Mouse (Mus musculus): ENCODE measurements around the gene Acrv1. TPM values are rescaled to one million over a fixed set of nuclear protein-coding genes. Genes with fewer than 3 reads are reported as not detected.
"Not testable (repeated sequence)": the region's sequence is repeated elsewhere in the genome, so short reads cannot be mapped to it uniquely, and the experiment has no call there.

The Acrv1 gene
- polyA plus RNA-seq (2012; rRNA removed) = not detected in 2 replicates

GRCm38 (mm10) chr9:36692920-36693319 is at the start of gene Acrv1:
Acrv1 (plus strand) TSS chr9:36693220.
- no peak within 1 kb of the TSS for H3K4me3 ChIP-seq (replicated peaks; ENCODE audit: insufficient read depth, low read depth, low read length)
- 57% methylated on average over 1 of the region's 1 CpGs for WGBS
- DNase-seq = no peak
- TF ChIP-seq POLR2A (IDR thresholded peaks at IDR 0.05; ENCODE audit: borderline replicate concordance, insufficient read depth, low read length) (no peak), CTCF (IDR thresholded peaks at IDR 0.05; ENCODE audit: borderline replicate concordance, insufficient read depth, low read depth, low read length) (no peak)
- no peaks in the 10 kb centered on the region for H3K4me1 ChIP-seq (ENCODE audit: control insufficient read depth, insufficient read depth, low read length)
- H3K27ac ChIP-seq (ENCODE audit: insufficient read depth, low read length) = no peak within 1 kb of the TSS
- H3K27me3 ChIP-seq (ENCODE audit: control insufficient read depth, insufficient read depth, low read length) = no peaks in the 10 kb centered on the region

- not testable (repeated sequence) for H3K4me3 ChIP-seq (replicated peaks; ENCODE audit: insufficient read depth, low read depth, low read length); H3K27me3 ChIP-seq (ENCODE audit: control insufficient read depth, insufficient read depth, low read length); DNase-seq; H3K27ac ChIP-seq (ENCODE audit: insufficient read depth, low read length); H3K4me1 ChIP-seq (ENCODE audit: control insufficient read depth, insufficient read depth, low read length)
- WGBS = 54% methylated on average over 3 of the region's 3 CpGs
These were observed 49.7 kb upstream of the Acrv1 start, which contains the start of gene A630095E13Rik for GRCm38 (mm10) chr9:36643276-36643675. A630095E13Rik (minus strand) TSS chr9:36643376.

GRCm38 (mm10) chr9:36681424-36681823 is 11.6 kb upstream of the Acrv1 start:
- no peak overlapping the region for H3K27ac ChIP-seq (ENCODE audit: insufficient read depth, low read length)
- no peak for DNase-seq
- TF ChIP-seq POLR2A (IDR thresholded peaks at IDR 0.05; ENCODE audit: borderline replicate concordance, insufficient read depth, low read length) (no peak), CTCF (IDR thresholded peaks at IDR 0.05; ENCODE audit: borderline replicate concordance, insufficient read depth, low read depth, low read length) (no peak)
- H3K27me3 ChIP-seq (ENCODE audit: control insufficient read depth, insufficient read depth, low read length) = no peaks in the 10 kb centered on the region
- H3K4me1 ChIP-seq (ENCODE audit: control insufficient read depth, insufficient read depth, low read length) = no peaks in the 10 kb centered on the region
- 20% methylated on average over 2 of the region's 2 CpGs for WGBS
- no peak overlapping the region for H3K4me3 ChIP-seq (replicated peaks; ENCODE audit: insufficient read depth, low read depth, low read length)

- Histone ChIP-seq H3K27me3 (ENCODE audit: control insufficient read depth, insufficient read depth, low read length) (no peaks in the 10 kb centered on the region), H3K27ac (ENCODE audit: insufficient read depth, low read length) (no peak overlapping the region), H3K4me3 (replicated peaks; ENCODE audit: insufficient read depth, low read depth, low read length) (no peak overlapping the region), H3K4me1 (ENCODE audit: control insufficient read depth, insufficient read depth, low read length) (no peaks in the 10 kb centered on the region)
- TF ChIP-seq POLR2A (IDR thresholded peaks at IDR 0.05; ENCODE audit: borderline replicate concordance, insufficient read depth, low read length) = no peak
- TF ChIP-seq CTCF (IDR thresholded peaks at IDR 0.05; ENCODE audit: borderline replicate concordance, insufficient read depth, low read depth, low read length) = no peak
- DNase-seq = no peak
These were observed 5.7 kb upstream of the Acrv1 start for GRCm38 (mm10) chr9:36687329-36687728.

DNA sequence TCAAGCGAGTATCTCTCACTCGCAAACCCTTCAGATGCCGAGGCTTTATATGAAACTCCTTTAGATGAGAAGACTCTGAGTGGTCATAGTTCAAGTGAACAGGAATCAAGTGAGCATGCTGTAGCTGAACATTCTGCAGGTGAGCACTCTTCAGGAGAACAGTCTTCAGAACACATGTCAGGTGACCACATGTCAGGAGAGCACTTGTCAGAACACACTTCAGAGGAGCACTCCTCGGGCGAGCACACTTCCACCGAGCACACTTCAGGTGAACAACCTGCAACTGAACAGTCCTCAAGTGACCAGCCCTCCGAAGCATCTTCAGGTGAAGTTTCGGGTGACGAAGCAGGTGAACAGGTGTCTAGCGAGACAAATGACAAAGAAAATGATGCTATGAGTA is 1.3 kb downstream of the Acrv1 start:
- WGBS = 94% methylated on average over 10 of the region's 10 CpGs

GRCm38 (mm10) chr9:36705923-36706322 is 12.9 kb downstream of the Acrv1 start:
- Histone ChIP-seq H3K27ac (ENCODE audit: insufficient read depth, low read length) (no peak overlapping the region), H3K4me3 (replicated peaks; ENCODE audit: insufficient read depth, low read depth, low read length) (no peak overlapping the region), H3K27me3 (ENCODE audit: control insufficient read depth, insufficient read depth, low read length) (no peaks in the 10 kb centered on the region), H3K4me1 (ENCODE audit: control insufficient read depth, insufficient read depth, low read length) (no peaks in the 10 kb centered on the region)
- WGBS = 81% methylated on average over 3 of the region's 3 CpGs
- no peak for TF ChIP-seq POLR2A (IDR thresholded peaks at IDR 0.05; ENCODE audit: borderline replicate concordance, insufficient read depth, low read length)
- no peak for TF ChIP-seq CTCF (IDR thresholded peaks at IDR 0.05; ENCODE audit: borderline replicate concordance, insufficient read depth, low read depth, low read length)
- no peak for DNase-seq

More for the DNA sequence above, 1.3 kb downstream of the Acrv1 start:
- no peaks in the 10 kb centered on the region for H3K27me3 ChIP-seq (ENCODE audit: control insufficient read depth, insufficient read depth, low read length)
- no peak overlapping the region for H3K4me3 ChIP-seq (replicated peaks; ENCODE audit: insufficient read depth, low read depth, low read length)
- TF ChIP-seq CTCF (IDR thresholded peaks at IDR 0.05; ENCODE audit: borderline replicate concordance, insufficient read depth, low read depth, low read length) (no peak), POLR2A (IDR thresholded peaks at IDR 0.05; ENCODE audit: borderline replicate concordance, insufficient read depth, low read length) (no peak)
- no peaks in the 10 kb centered on the region for H3K4me1 ChIP-seq (ENCODE audit: control insufficient read depth, insufficient read depth, low read length)
- DNase-seq = no peak
- no peak overlapping the region for H3K27ac ChIP-seq (ENCODE audit: insufficient read depth, low read length)

DNA sequence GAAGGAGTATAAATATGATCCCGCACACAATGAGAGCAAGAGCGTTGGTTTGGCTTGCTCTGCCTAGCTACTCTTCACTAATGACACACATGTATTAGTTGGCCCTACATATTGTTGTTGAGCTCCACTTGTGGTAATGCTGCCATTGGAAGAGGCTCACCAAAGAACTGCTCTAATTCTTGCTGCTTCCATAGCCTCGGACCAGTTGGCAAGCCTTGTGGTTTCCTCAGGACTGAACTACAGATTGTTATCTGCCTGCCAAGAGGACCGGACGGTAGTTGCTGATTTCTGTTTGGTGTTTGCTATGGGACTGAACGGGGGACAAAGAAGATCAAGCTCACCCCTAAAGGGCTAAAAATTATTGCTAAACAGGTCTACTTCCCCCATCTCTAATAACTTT is 14.3 kb downstream of the Acrv1 start:
- no peaks in the 10 kb centered on the region for H3K27me3 ChIP-seq (ENCODE audit: control insufficient read depth, insufficient read depth, low read length)
- 78% methylated on average over 6 of the region's 6 CpGs for WGBS
- TF ChIP-seq CTCF (IDR thresholded peaks at IDR 0.05; ENCODE audit: borderline replicate concordance, insufficient read depth, low read depth, low read length) (no peak), POLR2A (IDR thresholded peaks at IDR 0.05; ENCODE audit: borderline replicate concordance, insufficient read depth, low read length) (no peak)
- no peak overlapping the region for H3K4me3 ChIP-seq (replicated peaks; ENCODE audit: insufficient read depth, low read depth, low read length)
- H3K27ac ChIP-seq (ENCODE audit: insufficient read depth, low read length) = no peak overlapping the region
- no peaks in the 10 kb centered on the region for H3K4me1 ChIP-seq (ENCODE audit: control insufficient read depth, insufficient read depth, low read length)
- no peak for DNase-seq

GRCm38 (mm10) chr9:36716624-36717023 is 23.6 kb downstream of the Acrv1 start:
- TF ChIP-seq POLR2A (IDR thresholded peaks at IDR 0.05; ENCODE audit: borderline replicate concordance, insufficient read depth, low read length) = no peak
- TF ChIP-seq CTCF (IDR thresholded peaks at IDR 0.05; ENCODE audit: borderline replicate concordance, insufficient read depth, low read depth, low read length) = no peak
- no peak overlapping the region for H3K27ac ChIP-seq (ENCODE audit: insufficient read depth, low read length)
- DNase-seq = no peak
- no peaks in the 10 kb centered on the region for H3K4me1 ChIP-seq (ENCODE audit: control insufficient read depth, insufficient read depth, low read length)
- H3K27me3 ChIP-seq (ENCODE audit: control insufficient read depth, insufficient read depth, low read length) = no peaks in the 10 kb centered on the region
- H3K4me3 ChIP-seq (replicated peaks; ENCODE audit: insufficient read depth, low read depth, low read length) = no peak overlapping the region
- WGBS = 69% methylated on average over 3 of the region's 3 CpGs
